Mouse (Mus musculus) limb, embryonic 12.5 days (tissue): ENCODE measurements at regions not wholly inside any gene's neighbourhood (a gene's known extent, or its start where the extent isn't known, plus 50 kb on each side); places are given as distances from the start of the nearest gene placed in this dataset.

ENCODE experiments used
- ATAC-seq: fragments of 200-750 bp; cut with Nextera tagmentation; 2 replicates; pipeline ENCODE4 v1.8.0; 2017; ENCODE audit warnings: low read depth, moderate TSS enrichment; ENCODE audit not compliant: insufficient number of reproducible peaks, insufficient read depth, low FRiP score, low TSS enrichment
- H3K27ac ChIP-seq: fragments of 300-500 bp; sonication (generic); 2 replicates; pipeline ENCODE4 v1.5.1; 2016; ENCODE audit warnings: mild to moderate bottlenecking, moderate library complexity
- H3K27me3 ChIP-seq: fragments of 300-500 bp; sonication (generic); 2 replicates; pipeline ENCODE4 v1.6.1; 2016; ENCODE audit warnings: mild to moderate bottlenecking, moderate library complexity
- H3K36me3 ChIP-seq: fragments of 300-500 bp; sonication (generic); 2 replicates; pipeline ENCODE4 v1.6.1; 2016; ENCODE audit warnings: mild to moderate bottlenecking, moderate library complexity
- H3K4me1 ChIP-seq: fragments of 300-500 bp; sonication (generic); replicated peaks from 2 replicates; pipeline ENCODE4 v1.6.1; 2016
- H3K4me2 ChIP-seq: fragments of 300-500 bp; sonication (generic); 2 replicates; pipeline ENCODE4 v1.6.1; 2016; ENCODE audit warnings: mild to moderate bottlenecking, moderate library complexity
- H3K4me3 ChIP-seq: fragments of 300-500 bp; sonication (generic); replicated peaks from 2 replicates; pipeline ENCODE4 v1.5.1; 2016; ENCODE audit warnings: mild to moderate bottlenecking
- H3K9ac ChIP-seq: fragments of 300-500 bp; sonication (generic); replicated peaks from 2 replicates; pipeline ENCODE4 v1.6.1; 2016; ENCODE audit warnings: mild to moderate bottlenecking, moderate library complexity
- H3K9me3 ChIP-seq: fragments of 300-500 bp; sonication (generic); 2 replicates; pipeline ENCODE4 v1.6.1; 2016; ENCODE audit warnings: mild to moderate bottlenecking, moderate library complexity
- WGBS: fragments of 180-500 bp; shearing (Covaris S2); methylation state at CpG from one replicate; pipeline ENCODE4 v1.1.7; 2016; 5-methylcytosine and 5-hydroxymethylcytosine counted together

- Histone ChIP-seq H3K9ac (no peak overlapping the region), H3K4me1 (peaks cover 6% of the 10 kb centered on the region; the same call in 1 of the 2 replicates), H3K4me2 (no peak overlapping the region), H3K4me3 (no peak overlapping the region), H3K27me3 (no peaks in the 10 kb centered on the region), H3K36me3 (no peaks in the 10 kb centered on the region), H3K9me3 (no peaks in the 10 kb centered on the region), H3K27ac (no peak overlapping the region)
- 87% methylated on average over 11 of the region's 11 CpGs for WGBS
- ATAC-seq = no peak; the same call in 1 of the 2 replicates
These were observed 60.1 kb upstream of the Dlg1 start for GRCm38 (mm10) chr16:31603185-31603584.

- no peak overlapping the region for H3K27ac ChIP-seq
- H3K9ac ChIP-seq = no peak overlapping the region
- no peak for ATAC-seq
- H3K4me1 ChIP-seq = peaks cover 6% of the 10 kb centered on the region; the same call in 1 of the 2 replicates
- no peak overlapping the region for H3K4me3 ChIP-seq
- no peak overlapping the region for H3K4me2 ChIP-seq
- no peaks in the 10 kb centered on the region for H3K36me3 ChIP-seq
- H3K9me3 ChIP-seq = no peaks in the 10 kb centered on the region
- 74% methylated on average over 11 of the region's 11 CpGs for WGBS
- no peaks in the 10 kb centered on the region for H3K27me3 ChIP-seq
These were observed 56.7 kb upstream of the Dlg1 start for GRCm38 (mm10) chr16:31606389-31607177.

- H3K9me3 ChIP-seq = no peaks in the 10 kb centered on the region
- H3K27ac ChIP-seq = no peak overlapping the region
- no peak overlapping the region for H3K9ac ChIP-seq
- H3K4me2 ChIP-seq = no peak overlapping the region
- WGBS = 61% methylated on average over 7 of the region's 7 CpGs
- no peaks in the 10 kb centered on the region for H3K36me3 ChIP-seq
- no peak for ATAC-seq
- H3K4me1 ChIP-seq = peaks cover 8% of the 10 kb centered on the region; the same call in 1 of the 2 replicates
- no peaks in the 10 kb centered on the region for H3K27me3 ChIP-seq
- H3K4me3 ChIP-seq = no peak overlapping the region
These were observed 54.3 kb upstream of the Dlg1 start for GRCm38 (mm10) chr16:31608964-31609363.

- Histone ChIP-seq H3K9me3 (no peaks in the 10 kb centered on the region), H3K27ac (no peak overlapping the region), H3K4me2 (no peak overlapping the region), H3K4me3 (no peak overlapping the region), H3K9ac (no peak overlapping the region), H3K4me1 (peaks cover 8% of the 10 kb centered on the region; the same call in 1 of the 2 replicates), H3K27me3 (no peaks in the 10 kb centered on the region), H3K36me3 (no peaks in the 10 kb centered on the region)
- WGBS = 87% methylated on average over 10 of the region's 10 CpGs
- ATAC-seq = no peak
These were observed 53.7 kb upstream of the Dlg1 start for GRCm38 (mm10) chr16:31609394-31610172.
